Mouse (Mus musculus) brain, embryonic 14.5 days (tissue): ENCODE measurements around the gene Ap1b1. TPM values are rescaled to one million over a fixed set of nuclear protein-coding genes. Genes with fewer than 3 reads are reported as not detected.

Source experiments
- DNase-seq: peaks from one replicate; pipeline ENCODE4 v3.0.0-alpha.2; 2011; ENCODE audit warnings: low read depth
- CTCF ChIP-seq: fragments of 200-500 bp; IDR thresholded peaks from 2 replicates; pipeline ENCODE4 v1.5.1; 2012; ENCODE audit warnings: inconsistent platforms, mild to moderate bottlenecking, moderate library complexity, borderline replicate concordance; ENCODE audit not compliant: insufficient read depth, insufficient read length; ENCODE audit errors: extremely low read depth
- POLR2A ChIP-seq: fragments of 200-500 bp; IDR thresholded peaks from 2 replicates; pipeline ENCODE4 v1.6.1; 2012; ENCODE audit warnings: mild to moderate bottlenecking, inconsistent platforms, borderline replicate concordance; ENCODE audit not compliant: poor library complexity, insufficient read depth, insufficient read length, severe bottlenecking; ENCODE audit errors: extremely low read depth
- polyA plus RNA-seq: library from polyadenylated mRNA; depleted of rRNA; stranded (reverse); fragments of >200 nt; gene quantifications from 2 replicates; pipeline ENCODE4 v1.2.3, GENCODE M21; 2012

Gene Ap1b1
- polyA plus RNA-seq, 1 experiment = 115 TPM

DNA sequence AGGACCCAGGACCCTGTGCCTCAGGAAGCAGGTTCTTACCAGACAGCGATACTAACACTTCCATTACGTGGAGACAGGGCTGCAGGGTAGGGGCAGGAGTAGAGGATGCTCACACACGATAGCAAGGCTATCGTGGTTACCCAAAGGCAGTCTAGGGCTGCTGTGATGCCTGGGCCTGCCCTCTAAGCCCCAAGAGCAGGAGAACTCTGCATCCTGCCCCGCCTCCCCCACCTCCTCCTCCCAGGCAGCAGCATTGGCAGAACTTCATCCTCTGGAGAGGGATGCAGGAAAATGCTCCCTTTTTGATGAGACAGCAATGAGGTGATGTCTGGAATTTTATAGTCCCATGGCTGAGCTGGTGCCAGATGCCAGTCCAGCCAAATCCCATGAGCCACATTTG is 19.7 kb upstream of the Ap1b1 start:
- TF ChIP-seq POLR2A = no peak
- no peak for TF ChIP-seq CTCF
- no peak for DNase-seq

DNA sequence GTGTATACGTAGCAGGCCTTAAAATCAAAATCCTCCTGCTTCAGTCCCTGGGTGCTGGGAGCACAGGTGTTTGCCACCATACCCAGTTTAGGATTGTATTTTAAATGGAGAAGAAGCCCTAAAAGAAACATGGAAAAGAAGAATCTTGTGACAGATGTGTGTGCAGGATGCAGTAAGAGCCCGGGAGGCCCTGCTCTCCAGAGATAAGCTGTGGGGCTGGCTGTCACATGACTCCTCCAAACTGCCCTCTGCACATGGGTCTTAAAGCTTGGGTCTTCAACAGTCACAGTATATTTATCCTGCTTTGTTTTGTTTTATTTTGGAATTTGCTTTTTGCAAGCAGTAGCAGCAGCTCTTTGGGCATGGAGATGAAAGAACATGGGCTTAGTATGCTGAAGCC is 19.1 kb upstream of the Ap1b1 start:
- no peak for TF ChIP-seq POLR2A
- no peak for TF ChIP-seq CTCF
- no peak for DNase-seq

- DNase-seq = no peak
Observed at GRCm38 (mm10) chr11:4968376-4968775, 18.2 kb upstream of the Ap1b1 start.

GRCm38 (mm10) chr11:4972967-4973870 is 13.4 kb upstream of the Ap1b1 start:
- no peak for TF ChIP-seq POLR2A
- peak; percentile 79; the same call in 1 of the 2 replicates for TF ChIP-seq CTCF
- peak; percentile 82 for DNase-seq

More at GRCm38 (mm10) chr11:4968376-4968775, 18.2 kb upstream of the Ap1b1 start:
- no peak for TF ChIP-seq CTCF
- no peak for TF ChIP-seq POLR2A

DNA sequence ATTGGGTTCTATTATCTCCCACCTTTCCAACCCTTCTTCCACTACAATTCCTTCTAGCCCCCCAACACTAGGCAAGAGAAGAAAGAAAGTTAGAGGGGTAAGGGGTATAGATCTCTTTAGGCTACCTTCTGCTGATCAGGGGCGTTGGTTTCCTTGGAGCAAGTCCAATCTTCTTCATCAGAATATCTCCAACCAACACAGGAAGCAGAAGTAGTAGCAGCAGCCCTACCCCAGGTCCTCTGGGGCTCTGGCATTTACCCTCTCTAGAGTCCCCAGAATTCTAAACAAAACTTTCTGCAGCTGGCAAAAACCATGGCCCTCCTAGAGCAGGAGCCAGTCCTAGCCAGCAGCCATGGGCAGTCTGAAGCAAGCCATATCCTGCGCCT is 12.8 kb upstream of the Ap1b1 start:
- no peak for DNase-seq
- TF ChIP-seq CTCF (no peak), POLR2A (no peak)

- no peak for TF ChIP-seq POLR2A
- TF ChIP-seq CTCF = no peak
- DNase-seq = no peak
Observed at GRCm38 (mm10) chr11:4974376-4975122, 12.1 kb upstream of the Ap1b1 start.

DNA sequence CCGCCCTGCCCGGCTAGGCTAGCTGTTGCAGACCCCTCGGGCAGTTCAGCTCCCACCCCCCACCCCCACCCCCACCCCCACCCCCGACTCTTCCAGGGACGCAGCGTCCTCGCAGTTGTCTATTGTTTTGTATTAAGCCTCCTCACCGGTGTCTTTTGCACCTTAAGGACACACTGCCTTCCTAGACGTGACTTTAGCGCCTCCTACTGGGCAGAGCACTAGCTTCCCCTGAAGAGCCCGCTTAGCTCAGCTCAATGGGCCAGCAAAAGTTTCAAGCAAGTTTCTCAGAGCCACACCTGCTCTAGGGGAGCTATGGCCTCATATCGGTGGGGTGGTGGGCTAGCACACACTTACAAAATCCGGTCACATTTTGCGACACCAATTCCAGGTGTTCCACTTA is 11.0 kb upstream of the Ap1b1 start:
- TF ChIP-seq CTCF = peak; percentile 85
- TF ChIP-seq POLR2A = no peak
- DNase-seq = peak; percentile 87

GRCm38 (mm10) chr11:4983010-4983409 is 3.6 kb upstream of the Ap1b1 start:
- no peak for DNase-seq
- TF ChIP-seq CTCF (no peak), POLR2A (no peak)

GRCm38 (mm10) chr11:4983538-4983937 is 3.1 kb upstream of the Ap1b1 start:
- TF ChIP-seq POLR2A (no peak), CTCF (no peak)
- DNase-seq = no peak

- DNase-seq = peak; percentile 78
Observed at GRCm38 (mm10) chr11:4984249-4984648, 2.4 kb upstream of the Ap1b1 start.

DNA sequence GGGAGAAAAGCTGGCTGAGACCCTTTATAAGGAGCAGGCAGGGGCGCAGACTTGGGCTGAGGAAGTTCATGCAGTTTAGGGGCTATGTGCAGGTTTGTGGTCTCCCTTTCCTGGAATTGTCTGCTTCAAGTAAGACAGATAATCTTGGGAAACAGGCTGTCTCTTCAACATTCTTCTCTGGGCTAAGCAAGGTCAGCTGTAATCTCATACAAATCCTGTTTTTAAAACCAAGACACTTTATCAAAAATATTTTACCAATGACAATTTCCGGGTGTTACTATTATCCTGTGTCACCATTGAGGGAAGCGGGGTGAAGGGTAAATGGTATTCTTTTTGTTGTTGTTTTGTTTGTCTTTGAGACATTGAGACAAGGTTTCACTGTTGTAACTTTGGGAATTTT is 1.8 kb upstream of the Ap1b1 start:
- no peak for DNase-seq
- TF ChIP-seq POLR2A (no peak), CTCF (no peak)

More at GRCm38 (mm10) chr11:4984249-4984648, 2.4 kb upstream of the Ap1b1 start:
- no peak for TF ChIP-seq POLR2A
- TF ChIP-seq CTCF = peak; percentile 65; the same call in 1 of the 2 replicates
